Mouse (Mus musculus): ENCODE data around the gene Mfsd4a.

DNA sequence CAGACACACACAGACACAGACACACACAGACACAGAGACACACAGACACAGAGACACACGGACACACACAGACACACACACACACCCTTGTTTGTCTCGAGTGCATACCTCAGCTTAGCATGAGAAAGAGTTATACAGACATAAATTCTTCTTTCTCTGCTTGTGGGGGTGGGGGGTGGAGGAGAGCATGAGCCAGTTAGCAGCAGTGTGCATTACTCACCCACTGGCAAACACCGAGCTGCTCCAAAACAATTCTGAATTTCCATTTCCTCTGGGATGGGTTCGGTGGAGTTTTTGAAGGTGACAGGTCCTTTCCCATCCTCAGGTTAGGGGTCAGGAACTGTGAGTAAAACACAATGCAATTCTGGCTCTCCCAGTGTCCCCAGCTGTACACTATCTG, 31.2 kb upstream of the Mfsd4a start:
- TF ChIP-seq CTCF (IDR thresholded peaks at IDR 0.05; ENCODE audit: extremely low read depth, insufficient read depth, low read length), result no peak
- no peak for TF ChIP-seq POLR2A (IDR thresholded peaks at IDR 0.05; ENCODE audit: extremely low read depth, insufficient read depth, low read length)
